Mouse (Mus musculus) Patski (cell line): ENCODE measurements at regions not wholly inside any gene's neighbourhood (a gene's known extent, or its start where the extent isn't known, plus 50 kb on each side); places are given as distances from the start of the nearest gene placed in this dataset.

Experiments
- ATAC-seq: fragments of 100-300 bp; one replicate; pipeline ENCODE4 v1.8.0; 2021
- CTCF ChIA-PET: fragments of 350-600 bp; sonication (Branson Sonifier 250); formaldehyde crosslinking; loops from one replicate; lab custom pipeline; 2022; ENCODE audit warnings: inconsistent platforms; lab: Charles Lee
- POLR2A ChIA-PET: fragments of 350-600 bp; sonication (Branson Sonifier 250); formaldehyde crosslinking; loops from one replicate; lab custom pipeline; 2022; ENCODE audit warnings: antibody characterized with exemption, inconsistent platforms; lab: Charles Lee
- DNase-seq: peaks from one replicate; pipeline ENCODE4 v3.0.0-alpha.2; 2011; ENCODE audit warnings: low read depth, low spot score
- H3K27me3 ChIP-seq: fragments of 371-371 bp; one replicate; pipeline ENCODE4 v1.5.1; 2021
- CTCF ChIP-seq: fragments of 100-300 bp; IDR thresholded peaks from one replicate; pipeline ENCODE4 v1.5.1; 2021
- in situ Hi-C: fragments of 300-500 bp; cut with MboI; formaldehyde crosslinking; loops from 3 replicates; pipeline ENCODE4 v1.11.1; 2018; ENCODE audit warnings: low pct_unique_long_range_greater_than_20kb, mixed read lengths

GRCm38 (mm10) chr14:15273107-15273506, 165.7 kb downstream of the Lrrc3b start:
- no peak for TF ChIP-seq CTCF
- CTCF ChIA-PET, result no interaction called here
- no peaks in the 10 kb centered on the region for H3K27me3 ChIP-seq
- in situ Hi-C loops, result no loop called here
- POLR2A ChIA-PET, result no interaction called here
- ATAC-seq (no peak), DNase-seq (no peak)

DNA sequence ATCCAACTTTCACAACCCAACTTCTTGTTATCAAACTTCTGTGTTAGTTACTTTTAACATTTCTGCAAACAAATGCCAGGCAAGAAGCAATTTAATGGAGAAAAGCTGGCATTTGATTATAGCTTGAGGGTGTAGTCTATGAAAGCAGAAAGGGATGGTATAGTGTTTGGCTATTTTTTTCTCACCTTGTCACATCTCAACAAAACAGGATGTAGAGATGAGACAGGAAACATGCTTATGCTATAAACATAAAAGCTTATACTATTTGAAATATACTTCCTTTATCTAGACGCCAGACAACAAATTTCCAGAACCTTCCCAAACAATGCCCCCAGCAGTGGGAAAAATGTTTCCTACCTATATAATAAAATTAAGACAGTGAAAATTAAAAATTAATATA, 166.4 kb downstream of the Lrrc3b start:
- ATAC-seq (no peak), DNase-seq (no peak)
- POLR2A ChIA-PET, result no interaction called here
- TF ChIP-seq CTCF, result no peak
- CTCF ChIA-PET, result no interaction called here
- H3K27me3 ChIP-seq, result no peaks in the 10 kb centered on the region
- in situ Hi-C loops, result no loop called here

DNA sequence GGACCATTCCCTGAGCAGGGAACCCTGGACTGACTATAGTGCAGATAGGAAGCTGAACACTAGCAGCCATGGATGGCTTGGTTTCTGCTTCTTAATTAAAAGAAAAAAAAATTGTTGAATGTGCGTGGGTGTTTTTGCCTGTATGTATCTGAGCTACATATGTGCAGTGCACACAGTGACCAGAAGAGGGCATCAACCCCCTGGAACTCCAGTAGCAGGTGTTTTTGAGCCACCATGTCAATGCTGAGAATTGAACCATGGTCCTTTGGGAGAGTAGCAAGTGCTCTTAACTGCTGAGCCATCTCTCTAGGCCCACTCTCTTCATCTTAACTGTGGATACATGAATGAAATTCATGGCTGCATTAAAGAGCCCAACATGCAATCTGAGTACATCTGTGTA, 172.5 kb downstream of the Lrrc3b start:
- H3K27me3 ChIP-seq, result no peaks in the 10 kb centered on the region
- ATAC-seq (no peak), DNase-seq (no peak)
- ChIA-PET CTCF (interaction anchor here (1.1 kb wide), 1 partner anchor 12 kb away, joined by 3 read pairs; no protein-coding TSS in a partner anchor), POLR2A (no interaction called here)
- in situ Hi-C loops, result no loop called here
- peak; percentile 21 for TF ChIP-seq CTCF

DNA sequence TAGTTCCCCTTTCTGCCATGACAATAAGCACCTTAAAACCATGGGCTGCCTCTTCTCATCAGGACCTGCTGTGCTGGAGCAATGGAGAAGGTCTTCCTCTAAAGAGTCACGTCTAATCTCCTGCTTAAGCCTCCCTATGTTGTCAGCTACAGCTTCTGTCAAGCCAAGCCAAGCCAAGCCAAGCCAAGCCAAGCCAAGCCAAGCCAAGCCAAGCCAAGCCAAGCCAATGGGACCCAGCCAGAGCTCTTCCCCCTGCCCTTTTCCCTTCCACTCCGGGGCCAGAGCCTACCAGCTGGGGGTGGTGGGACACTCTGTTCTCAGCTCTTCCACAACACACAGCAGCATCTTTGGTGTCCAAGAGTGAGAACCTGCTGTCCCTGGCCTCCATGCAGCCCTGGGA, 175.8 kb downstream of the Lrrc3b start:
- POLR2A ChIA-PET, result no interaction called here
- CTCF ChIA-PET, result no interaction called here
- DNase-seq, result no peak
- ATAC-seq, result no peak
- no peaks in the 10 kb centered on the region for H3K27me3 ChIP-seq
- TF ChIP-seq CTCF, result no peak
- in situ Hi-C loops, result no loop called here

GRCm38 (mm10) chr14:15255729-15256128, 183.1 kb downstream of the Lrrc3b start:
- no peak for DNase-seq
- H3K27me3 ChIP-seq, result no peaks in the 10 kb centered on the region
- POLR2A ChIA-PET, result no interaction called here
- no peak for ATAC-seq
- TF ChIP-seq CTCF, result no peak
- in situ Hi-C loops, result no loop called here
- CTCF ChIA-PET, result no interaction called here

DNA sequence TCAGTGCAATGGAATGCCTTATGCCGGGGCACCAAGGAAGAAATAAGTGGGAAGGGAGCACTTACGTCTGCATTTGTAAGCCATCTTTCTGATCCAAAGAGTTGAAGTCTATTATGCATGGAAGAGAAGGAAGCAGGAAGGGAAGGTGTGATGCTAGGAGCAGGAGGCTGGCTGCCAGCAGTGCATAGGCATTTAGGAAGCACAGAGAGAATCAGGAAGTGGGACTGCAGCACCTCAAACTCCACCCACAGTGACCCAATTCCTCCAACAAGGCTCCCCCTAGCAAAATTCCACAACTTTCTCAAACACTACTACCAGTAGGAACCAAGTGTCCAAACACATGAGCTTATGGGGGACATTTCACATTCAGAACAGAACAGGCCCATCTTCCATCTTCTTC, 233.2 kb downstream of the Lrrc3b start:
- in situ Hi-C loops, result no loop called here
- TF ChIP-seq CTCF, result no peak
- POLR2A ChIA-PET, result no interaction called here
- H3K27me3 ChIP-seq, result no peaks in the 10 kb centered on the region
- CTCF ChIA-PET, result no interaction called here
- ATAC-seq, result no peak
- no peak for DNase-seq

DNA sequence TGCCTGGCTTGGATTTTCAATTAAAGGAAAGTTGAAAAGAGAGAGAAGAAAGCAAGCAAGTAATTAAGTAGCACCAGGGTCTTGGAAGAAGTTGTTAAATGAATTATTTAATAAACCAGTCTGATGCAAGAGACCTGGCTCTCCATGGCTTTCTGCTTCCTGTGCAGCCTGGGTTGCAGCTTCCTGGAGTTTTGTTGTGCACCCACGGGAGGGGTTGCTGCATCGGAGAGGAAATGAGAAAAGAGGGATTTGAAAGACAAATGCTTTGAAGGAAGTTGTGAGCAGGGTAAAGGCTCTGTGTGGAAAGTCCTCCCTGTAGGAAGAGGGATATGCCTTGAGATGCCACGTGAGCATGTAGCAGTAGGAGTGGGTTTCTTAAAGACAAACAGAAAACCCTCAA, 234.5 kb downstream of the Lrrc3b start:
- no peak for DNase-seq
- CTCF ChIA-PET, result no interaction called here
- no peak for ATAC-seq
- no peaks in the 10 kb centered on the region for H3K27me3 ChIP-seq
- in situ Hi-C loops, result no loop called here
- POLR2A ChIA-PET, result no interaction called here
- TF ChIP-seq CTCF, result no peak
